In genomic region chr17:5206731-5207130, GRCm38 (mm10) we compare ENCODE assay signal across 7 mouse cellular contexts.
A peak's percentile ranks its signal among the peaks of the same experiment; 100 is the strongest.
DNase-seq lines count a peak whose midpoint lies in the region; ATAC-seq and TF ChIP-seq lines count a peak whose summit lies in the region.

No protein-coding gene starts in this region.

- H3K9me3 ChIP-seq in lung, embryonic 14.5 days (ENCODE audit: low read depth, low read length): no peaks in the 10 kb centered on the region
- H3K9me3 ChIP-seq in liver, embryonic 14.5 days (ENCODE audit: control insufficient read depth, low read length): no peaks in the 10 kb centered on the region
- H3K9me3 ChIP-seq in stomach, embryonic 15.5 days: no peaks in the 10 kb centered on the region

- H3K36me3 ChIP-seq in lung, embryonic 14.5 days (ENCODE audit: insufficient read depth): no peaks in the 10 kb centered on the region
- H3K36me3 ChIP-seq in liver, embryonic 14.5 days (replicated peaks; ENCODE audit: control insufficient read depth, insufficient read depth, low read depth): no peaks in the 10 kb centered on the region
- no peaks in the 10 kb centered on the region for H3K36me3 ChIP-seq in stomach, embryonic 15.5 days

- no peak for TF ChIP-seq CTCF in lung, embryonic 14.5 days (IDR thresholded peaks at IDR 0.05; ENCODE audit: low read depth)
- TF ChIP-seq CTCF in lung, adult 2 months (IDR thresholded peaks at IDR 0.05; ENCODE audit: insufficient read depth, low read length): no peak
- TF ChIP-seq CTCF in liver, embryonic 14.5 days (IDR thresholded peaks at IDR 0.05; ENCODE audit: low read depth): no peak

- 58% methylated on average over 9 of the region's 9 CpGs for WGBS in lung, embryonic 14.5 days
- WGBS in lung, adult 2 months: 51% methylated on average over 9 of the region's 9 CpGs
- 48% methylated on average over 9 of the region's 9 CpGs for WGBS in liver, embryonic 14.5 days (ENCODE audit: insufficient replicate concordance)
- 73% methylated on average over 9 of the region's 9 CpGs for WGBS in stomach, embryonic 15.5 days

- peak; percentile 71 for DNase-seq in lung, embryonic 14.5 days
- DNase-seq in lung, adult 2 months: no peak
- peak; percentile 75 for DNase-seq in fibroblast of lung, adult 2 months (ENCODE audit: low read depth)
- peak in 2 of 3 experiments; percentile 43 to 46 for DNase-seq in liver, embryonic 14.5 days (ENCODE audit: low read depth in 3 of 3, low spot score in 3 of 3)
- no peak for DNase-seq in left cerebral cortex, postnatal 14 days (ENCODE audit: low spot score in 2 of 2)

- no peak overlapping the region for H3K4me3 ChIP-seq in lung, embryonic 14.5 days (ENCODE audit: low read depth, low read length)
- no peak overlapping the region for H3K4me3 ChIP-seq in lung, adult 2 months (replicated peaks; ENCODE audit: extremely low read depth, low read depth, low read length)
- no peak overlapping the region for H3K4me3 ChIP-seq in liver, embryonic 14.5 days (ENCODE audit: insufficient read depth in 1 of 2, low read depth in 2 of 2, low read length in 2 of 2)
- H3K4me3 ChIP-seq in stomach, embryonic 15.5 days (replicated peaks): no peak overlapping the region

- no peak for TF ChIP-seq EP300 in liver, embryonic 14.5 days (IDR thresholded peaks at IDR 0.05; ENCODE audit: low read depth)

- intact Hi-C loops in left cerebral cortex, postnatal 14 days (cut with DNase I): no loop called here

- ATAC-seq in lung, embryonic 14.5 days (ENCODE audit: insufficient read depth): no peak
- peak; percentile 48 for ATAC-seq in liver, embryonic 14.5 days (ENCODE audit: insufficient read depth)
- no peak for ATAC-seq in stomach, embryonic 15.5 days (ENCODE audit: insufficient read depth, low FRiP score, low read depth)
- no peak for ATAC-seq in frontal cortex, adult (ENCODE audit: low TSS enrichment)

- no peak overlapping the region for H3K4me2 ChIP-seq in lung, embryonic 14.5 days
- no peak overlapping the region for H3K4me2 ChIP-seq in liver, embryonic 14.5 days (ENCODE audit: low read depth)
- H3K4me2 ChIP-seq in stomach, embryonic 15.5 days: no peak overlapping the region

- H3K27ac ChIP-seq in lung, embryonic 14.5 days (ENCODE audit: low read depth): no peak overlapping the region
- H3K27ac ChIP-seq in liver, embryonic 14.5 days: peak overlapping the region; percentile 17
- H3K27ac ChIP-seq in stomach, embryonic 15.5 days: 0 out of 2 replicates have a peak overlapping the region, but pooled peaks have one; percentile 57

- H3K9ac ChIP-seq in lung, embryonic 14.5 days: no peak overlapping the region
- no peak overlapping the region for H3K9ac ChIP-seq in liver, embryonic 14.5 days (replicated peaks)
- H3K9ac ChIP-seq in stomach, embryonic 15.5 days: no peak overlapping the region

- no peak for TF ChIP-seq POLR2A in lung, adult 2 months (IDR thresholded peaks at IDR 0.05; ENCODE audit: borderline replicate concordance, extremely low read depth, low read depth, low read length)

- H3K4me1 ChIP-seq in lung, embryonic 14.5 days (ENCODE audit: insufficient read depth): peaks cover 37% of the 10 kb centered on the region
- peaks cover 18% of the 10 kb centered on the region for H3K4me1 ChIP-seq in lung, adult 2 months (ENCODE audit: control insufficient read depth, insufficient read depth, low read length)
- H3K4me1 ChIP-seq in liver, embryonic 14.5 days (replicated peaks; ENCODE audit: control insufficient read depth in 2 of 2, insufficient read depth in 2 of 2, low read length in 1 of 2): peaks cover 11 to 28% of the 10 kb centered on the region in 2 experiments
- peaks cover 32% of the 10 kb centered on the region for H3K4me1 ChIP-seq in stomach, embryonic 15.5 days

- H3K27me3 ChIP-seq in lung, embryonic 14.5 days (ENCODE audit: insufficient read depth, low read length): no peaks in the 10 kb centered on the region
- no peaks in the 10 kb centered on the region for H3K27me3 ChIP-seq in liver, embryonic 14.5 days (ENCODE audit: control insufficient read depth, insufficient read depth, low read length)
- H3K27me3 ChIP-seq in stomach, embryonic 15.5 days (replicated peaks): no peaks in the 10 kb centered on the region

Comparison
In these comparisons a context has a peak if more than half of its experiments do, and no peak if none do; other contexts are left out.
1. DNase-seq: peak in lung, embryonic 14.5 days (single experiment), fibroblast of lung, adult 2 months (single experiment) and liver, embryonic 14.5 days (2 of 3); none in lung, adult 2 months (single experiment) and left cerebral cortex, postnatal 14 days (0 of 2).